Mouse (Mus musculus) gonadal fat pad, adult 2 months (tissue): ENCODE measurements around the gene Apex1. TPM values are rescaled to one million over a fixed set of nuclear protein-coding genes. Genes with fewer than 3 reads are reported as not detected.
"Not testable (repeated sequence)": the region's sequence is repeated elsewhere in the genome, so short reads cannot be mapped to it uniquely, and the experiment has no call there.

Experiments
- DNase-seq: peaks from one replicate; pipeline ENCODE4 v3.0.0-alpha.2; 2012; ENCODE audit warnings: low read depth
- polyA plus RNA-seq: library from polyadenylated mRNA; depleted of rRNA; stranded (reverse); fragments of >200 nt; gene quantifications from 2 replicates; pipeline ENCODE4 v1.2.3, GENCODE M21; 2012; rRNA removed

Gene Apex1
- polyA plus RNA-seq, result 53.7 and 58.3 TPM in 2 replicates

DNA sequence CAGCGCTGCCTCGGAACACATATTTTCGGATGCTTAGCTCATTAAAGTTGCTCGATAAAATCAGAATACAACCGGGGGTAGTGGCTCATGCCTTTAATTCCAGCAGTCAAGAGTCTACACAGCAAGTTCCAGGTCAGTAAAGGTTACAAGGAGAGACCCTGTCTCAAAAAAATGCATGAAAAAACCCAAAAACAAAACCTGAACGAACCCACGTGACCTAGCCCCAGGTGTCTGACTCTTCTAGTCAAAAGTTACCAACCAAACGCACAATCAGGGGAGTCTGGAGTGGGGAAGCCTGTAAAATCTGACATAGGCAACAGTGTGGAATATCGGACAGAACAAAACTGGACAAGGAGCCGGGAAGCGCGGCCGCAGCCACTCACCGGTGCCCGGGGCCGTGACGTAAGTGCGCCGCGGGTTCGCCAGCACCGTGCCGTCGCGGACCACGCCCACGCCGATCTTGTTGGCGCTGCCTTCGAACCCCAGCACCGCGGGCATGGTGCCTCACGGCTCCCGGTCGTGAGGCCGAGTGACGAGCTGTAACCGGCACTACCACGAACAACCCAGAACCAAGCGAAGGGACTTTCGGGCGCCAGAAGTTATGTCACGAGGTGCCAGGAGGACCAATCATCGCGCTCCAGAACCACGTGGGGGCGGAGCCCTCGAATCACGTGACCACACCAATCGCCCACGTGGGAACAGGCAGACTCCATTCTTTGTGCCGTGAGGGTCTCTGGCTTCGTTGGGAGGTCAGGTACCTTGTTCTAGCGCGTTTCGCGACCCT lies at the start of gene Apex1, which contains the start of gene Osgep:
Apex1 (plus strand) TSS at position 688 of the 784 bp plus-strand sequence.
Osgep (minus strand) TSS at position 613 of the 784 bp plus-strand sequence.
- no peak for DNase-seq

- no peak for DNase-seq
Measured at GRCm38 (mm10) chr14:50875175-50875574, 49.6 kb upstream of the Apex1 start.

DNA sequence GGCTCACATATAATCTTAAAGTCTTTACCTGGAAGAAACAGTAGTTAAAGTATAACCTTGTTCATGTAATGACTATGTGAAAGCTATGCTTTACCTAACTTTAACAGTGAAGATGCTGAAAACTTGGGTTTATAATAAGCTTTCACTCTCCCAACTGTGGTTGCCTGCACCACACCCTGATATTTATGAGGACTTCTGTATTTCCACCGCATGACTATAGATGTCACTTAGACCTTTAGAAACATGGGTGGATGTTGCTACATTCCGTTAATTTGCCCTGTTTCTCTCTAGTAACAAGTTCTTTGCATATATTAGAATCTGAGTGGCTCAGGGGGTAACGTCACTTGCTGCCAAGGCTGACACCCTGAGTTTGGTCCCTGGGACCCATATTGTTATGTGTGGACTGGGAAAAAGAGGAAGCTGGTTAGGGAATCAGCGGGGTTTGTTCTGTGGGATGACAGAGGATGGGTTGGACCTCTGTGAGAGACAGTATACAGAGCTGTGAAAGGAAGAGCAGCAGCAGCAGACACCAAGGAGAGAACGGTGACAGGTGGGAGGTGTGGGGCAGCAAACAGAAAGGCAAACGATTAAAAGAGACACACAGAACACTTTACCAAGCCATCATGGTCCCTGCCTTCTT lies 49.1 kb upstream of the Apex1 start:
- DNase-seq, result no peak

DNA sequence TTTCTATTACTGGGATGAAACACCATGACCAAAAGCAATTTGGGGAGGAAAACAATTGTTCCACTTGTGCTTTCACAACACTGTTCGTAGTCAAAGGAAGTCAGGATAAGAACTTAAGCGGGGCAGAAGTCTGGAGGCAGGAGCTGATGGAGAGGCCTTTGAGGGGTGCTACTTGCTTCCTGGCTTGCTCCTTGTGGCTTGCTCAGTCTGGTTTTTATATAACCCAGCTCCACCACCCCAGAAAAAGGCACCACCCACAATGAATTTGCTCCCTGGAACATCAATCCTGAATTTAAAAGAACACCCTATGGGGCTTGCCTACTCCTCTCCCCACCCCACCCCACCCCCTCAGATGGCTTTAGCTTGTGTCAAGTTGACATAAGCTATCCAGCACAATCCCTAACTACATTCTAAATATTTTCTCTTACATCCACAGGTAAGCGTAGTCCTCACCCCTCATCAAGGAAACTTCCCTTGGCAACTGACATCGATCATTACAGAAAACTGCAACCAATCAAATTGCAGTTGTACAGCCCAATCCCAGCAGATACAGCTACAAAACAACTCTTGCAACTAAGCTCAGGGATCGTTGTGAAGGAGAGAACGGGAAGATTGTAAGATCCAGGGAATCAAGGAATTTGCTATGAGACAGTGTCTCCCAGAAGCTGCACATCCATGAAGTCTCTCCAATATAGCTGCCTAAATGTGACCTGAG lies 48.4 kb upstream of the Apex1 start:
- DNase-seq, result no peak

DNA sequence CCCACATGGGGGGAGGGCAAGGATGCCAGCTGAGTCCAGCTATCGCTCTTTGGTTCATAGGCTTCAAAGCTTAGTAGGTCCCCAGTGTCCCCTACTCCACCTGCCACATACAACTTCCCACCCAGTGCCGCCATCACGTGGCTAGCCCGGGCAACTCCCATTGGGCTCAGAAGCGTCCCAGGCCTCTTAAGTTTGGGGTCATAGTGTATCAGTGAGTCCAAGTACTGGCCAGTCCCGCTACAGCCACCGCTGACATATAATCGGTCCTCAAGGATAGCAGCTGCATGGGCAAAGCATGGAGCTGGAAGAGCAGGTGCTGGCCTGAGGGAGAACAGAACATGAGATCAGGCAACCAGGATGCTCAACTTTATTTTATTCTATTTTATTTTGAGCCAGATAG lies 33.1 kb upstream of the Apex1 start:
- DNase-seq, result no peak

DNA sequence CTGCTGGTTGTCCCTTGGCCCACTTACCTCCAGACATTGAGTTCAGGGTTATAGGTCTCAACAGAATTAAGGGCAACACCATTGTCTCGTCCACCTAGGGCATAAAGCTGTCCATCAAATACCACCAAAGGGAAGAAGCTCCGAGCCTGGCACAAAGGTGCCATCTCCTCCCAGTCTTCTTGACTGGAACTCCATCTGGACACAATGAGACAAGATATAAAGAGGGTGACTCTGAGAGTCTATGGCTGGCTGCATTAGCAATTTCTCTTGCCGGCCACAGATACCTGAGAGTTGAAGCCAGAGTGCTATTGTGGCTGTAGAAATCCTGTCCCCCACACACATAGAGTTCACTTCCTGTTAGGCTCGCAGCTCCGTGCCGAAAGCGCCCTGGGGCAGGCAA lies 32.7 kb upstream of the Apex1 start:
- no peak for DNase-seq

DNA sequence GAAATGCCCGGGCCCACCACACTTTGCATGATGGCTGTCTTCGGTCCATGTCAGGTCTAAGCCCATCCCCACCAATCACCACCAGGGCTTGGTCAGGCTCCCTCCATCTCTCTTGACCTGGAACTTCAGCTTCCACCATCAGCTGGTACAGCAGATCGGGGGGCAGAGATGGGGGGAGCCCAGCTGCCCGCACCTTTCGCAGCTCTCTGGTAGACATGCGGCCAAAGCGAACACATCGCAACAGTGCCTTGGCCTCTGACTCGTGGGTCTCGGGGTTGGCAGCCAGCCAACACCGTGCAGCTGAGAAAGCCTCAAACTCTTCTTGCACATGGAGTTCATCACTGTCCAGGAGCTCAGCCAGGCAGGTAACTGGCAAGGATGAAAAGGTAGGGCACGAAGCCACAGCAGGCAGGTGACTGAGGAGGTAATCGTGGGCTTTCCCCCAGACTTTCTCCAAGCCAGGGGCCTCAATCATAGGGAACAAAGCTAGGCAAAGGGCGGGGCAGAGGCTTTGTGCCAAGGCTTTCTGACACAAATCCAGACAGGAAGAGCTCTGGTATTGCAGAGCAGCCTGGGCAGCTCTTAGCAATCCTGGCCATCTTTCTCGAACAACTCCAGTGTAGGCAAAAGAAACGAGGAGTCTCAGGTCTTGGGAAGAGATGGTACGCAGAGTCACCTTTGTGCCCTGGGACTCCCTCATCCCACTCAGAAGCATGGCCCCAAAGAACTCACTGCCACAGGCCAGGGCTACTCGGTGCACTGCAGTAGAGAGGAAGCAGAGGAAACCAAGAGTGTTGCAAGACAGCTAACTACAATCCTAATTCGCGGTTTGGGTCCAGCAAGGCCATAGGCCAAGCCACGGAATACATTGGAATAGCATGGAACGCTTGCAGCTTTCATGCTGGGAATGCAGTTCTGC lies 32.0 kb upstream of the Apex1 start:
- no peak for DNase-seq

- no peak for DNase-seq
Measured at GRCm38 (mm10) chr14:50895407-50895806, 29.4 kb upstream of the Apex1 start.

- peak; percentile 58 for DNase-seq
Measured at GRCm38 (mm10) chr14:50895985-50896746, 28.6 kb upstream of the Apex1 start.

GRCm38 (mm10) chr14:50896747-50897373 lies 27.9 kb upstream of the Apex1 start:
- no peak for DNase-seq

- no peak for DNase-seq
Measured at GRCm38 (mm10) chr14:50897374-50897765, 27.4 kb upstream of the Apex1 start, which contains the start of gene Klhl33. Gene Klhl33 (minus strand): TSS chr14:50897507.

DNA sequence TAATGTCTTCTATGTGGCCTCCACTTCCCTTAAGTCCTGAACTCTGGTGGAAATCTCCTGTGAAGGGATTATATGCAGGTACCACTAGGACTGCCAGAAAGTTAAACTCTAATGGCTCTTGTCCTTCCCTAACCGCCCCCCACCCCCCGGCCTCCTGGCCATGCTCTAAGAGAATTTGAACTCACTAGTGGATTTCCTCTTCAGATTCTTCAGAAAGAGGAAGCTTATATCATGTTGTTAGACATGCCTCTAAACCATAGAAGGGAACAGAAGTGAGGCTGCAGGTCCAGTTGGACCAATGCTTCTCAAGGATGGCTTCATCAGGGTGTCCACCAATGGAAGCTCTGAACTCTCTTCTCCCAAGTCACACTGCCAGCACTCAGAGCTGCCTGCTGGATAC lies 26.8 kb upstream of the Apex1 start:
- not testable (repeated sequence) for DNase-seq

DNA sequence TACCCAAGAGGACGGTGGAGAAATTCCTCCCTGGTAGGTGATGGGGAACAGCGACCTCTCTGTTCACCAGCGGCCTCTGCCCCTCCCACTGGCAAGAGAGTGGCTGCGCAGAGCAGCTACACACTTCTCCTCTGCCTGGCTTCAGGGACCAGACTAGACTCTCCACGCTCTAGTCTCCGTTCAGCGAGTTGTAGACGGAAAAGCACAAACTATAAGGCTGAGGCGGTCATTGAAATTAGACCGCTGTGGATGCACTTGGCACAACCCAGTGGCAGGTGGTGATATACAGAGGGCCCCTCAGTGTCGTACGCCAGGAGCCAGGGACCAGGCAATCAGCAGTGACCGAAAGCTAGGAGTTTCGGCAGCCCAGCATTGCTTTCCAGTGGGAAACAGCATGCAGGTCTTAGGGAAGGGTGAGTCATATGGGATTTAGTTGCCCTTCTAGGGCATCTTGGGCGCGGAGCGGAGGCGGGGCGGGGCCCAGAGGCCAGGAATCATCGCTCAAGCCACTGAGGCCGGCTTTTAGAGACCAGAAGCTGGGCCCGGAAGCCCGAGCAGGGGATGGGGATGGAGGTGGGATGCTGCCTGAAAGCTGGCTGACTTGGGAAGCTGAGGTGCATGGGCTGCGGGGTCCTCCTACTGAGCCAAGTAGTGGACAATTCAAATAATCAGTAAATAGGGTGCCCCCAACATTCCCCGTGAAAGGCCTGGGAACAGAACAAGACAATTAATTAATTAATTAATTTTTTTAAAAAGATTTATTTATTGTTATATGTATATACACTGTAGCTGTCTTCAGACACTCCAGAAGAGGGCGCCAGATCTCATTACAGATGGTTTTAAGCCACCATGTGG lies 20.6 kb upstream of the Apex1 start:
- DNase-seq, result no peak

GRCm38 (mm10) chr14:50904828-50905129 lies 20.0 kb upstream of the Apex1 start:
- DNase-seq, result no peak

- DNase-seq, result not testable (repeated sequence)
Measured at GRCm38 (mm10) chr14:50905327-50905726, 19.4 kb upstream of the Apex1 start.

DNA sequence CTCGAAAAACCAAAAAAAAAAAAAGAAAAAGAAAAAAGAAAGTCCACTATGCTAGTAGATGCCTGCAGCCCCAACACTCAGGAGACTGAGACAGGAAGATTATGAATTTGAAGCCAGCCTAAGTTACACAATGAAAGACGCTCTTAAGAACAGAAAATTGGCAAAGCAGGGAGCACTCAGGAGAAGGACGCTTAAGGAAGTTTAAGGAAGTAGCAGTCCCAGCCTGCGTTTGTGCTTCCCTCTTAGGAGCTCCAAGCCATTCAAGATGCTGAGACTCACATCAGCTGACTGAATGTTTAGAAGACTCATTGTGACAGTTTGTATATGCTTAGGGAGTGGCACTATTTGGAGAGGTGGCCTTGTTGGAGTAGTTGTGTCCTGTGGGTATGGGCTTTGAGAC lies 16.6 kb upstream of the Apex1 start:
- no peak for DNase-seq

DNA sequence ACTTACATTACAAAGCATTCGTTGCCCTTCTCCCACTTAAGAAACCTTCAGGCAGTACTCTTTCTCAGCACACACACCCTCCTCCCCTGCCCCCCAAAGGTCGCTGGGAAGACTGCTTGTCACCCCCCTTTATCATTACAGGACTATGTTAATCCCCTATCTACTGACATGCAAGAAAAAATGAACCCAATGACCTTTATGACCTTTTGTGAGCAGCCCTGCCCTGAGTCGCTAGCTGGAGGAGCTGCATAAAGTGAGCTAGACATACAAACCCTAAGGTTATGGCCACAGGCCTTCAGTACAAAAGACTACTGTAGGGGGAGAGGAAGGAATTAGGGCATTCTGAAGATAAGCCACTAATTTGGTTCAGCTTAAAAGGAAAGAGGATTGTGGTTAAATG lies 13.4 kb upstream of the Apex1 start:
- no peak for DNase-seq

GRCm38 (mm10) chr14:50923437-50923836 lies 1.3 kb upstream of the Apex1 start:
- DNase-seq, result not testable (repeated sequence)
